Mouse (Mus musculus) neural tube, embryonic 11.5 days (tissue): ENCODE results near the gene Pxdn. TPM values are rescaled to one million over a fixed set of nuclear protein-coding genes. Genes with fewer than 3 reads are reported as not detected.
A peak's percentile ranks its signal among the peaks of the same experiment; 100 is the strongest.

Experiments used
- ATAC-seq: fragments of 200-750 bp; cut with Nextera tagmentation; 2 replicates; pipeline ENCODE4 v1.8.0; 2017; ENCODE audit warnings: moderate number of reproducible peaks, mild to moderate bottlenecking, moderate TSS enrichment, moderate library complexity; ENCODE audit not compliant: insufficient read depth, low FRiP score, low TSS enrichment
- DNase-seq: peaks from one replicate; pipeline ENCODE4 v3.0.0-alpha.2; 2015; ENCODE audit warnings: low spot score
- H3K27ac ChIP-seq: fragments of 300-500 bp; sonication (generic); 2 replicates; pipeline ENCODE4 v1.5.1; 2014; ENCODE audit warnings: low read depth, mild to moderate bottlenecking, low read length
- H3K27me3 ChIP-seq: fragments of 300-500 bp; sonication (generic); 2 replicates; pipeline ENCODE4 v1.6.1; 2014; ENCODE audit warnings: mild to moderate bottlenecking, low read length, mixed read lengths; ENCODE audit not compliant: control insufficient read depth, insufficient read depth
- H3K36me3 ChIP-seq: fragments of 300-500 bp; sonication (generic); 2 replicates; pipeline ENCODE4 v1.6.1; 2014; ENCODE audit warnings: mild to moderate bottlenecking, low read length, moderate library complexity, mixed read lengths; ENCODE audit not compliant: control insufficient read depth, insufficient read depth
- H3K4me1 ChIP-seq: fragments of 300-500 bp; sonication (generic); 2 replicates; pipeline ENCODE4 v1.6.1; 2014; ENCODE audit warnings: low read length, mixed read lengths; ENCODE audit not compliant: control insufficient read depth, insufficient read depth
- H3K4me2 ChIP-seq: fragments of 300-500 bp; sonication (generic); 2 replicates; pipeline ENCODE4 v1.6.1; 2014; ENCODE audit warnings: low read depth, mild to moderate bottlenecking, moderate library complexity
- H3K4me3 ChIP-seq: fragments of 300-500 bp; sonication (generic); 2 replicates; pipeline ENCODE4 v1.5.1; 2014; ENCODE audit warnings: low read depth, low read length
- H3K9ac ChIP-seq: fragments of 300-500 bp; sonication (generic); 2 replicates; pipeline ENCODE4 v1.6.1; 2014; ENCODE audit warnings: mild to moderate bottlenecking, low read length
- H3K9me3 ChIP-seq: fragments of 300-500 bp; sonication (generic); 2 replicates; pipeline ENCODE4 v1.6.1; 2016; ENCODE audit warnings: low read length; ENCODE audit not compliant: control insufficient read depth
- WGBS: fragments of 180-500 bp; shearing (Covaris S2); extraction: QIAGEN DNeasy Blood & Tissue Kit; methylation state at CpG from one replicate; pipeline ENCODE4 v1.1.7; 2014; 5-methylcytosine and 5-hydroxymethylcytosine counted together
- polyA plus RNA-seq: library from polyadenylated mRNA; unstranded; fragments of >200 nt; fragmentation: Nextera tagmentation; extraction: Ambion mirVana; gene quantifications from 2 replicates; pipeline ENCODE4 v1.2.1, GENCODE M21; 2014

Gene Pxdn
- polyA plus RNA-seq: 90.5 and 93.5 TPM in 2 replicates

- peak within 1 kb of the TSS; percentile 86 for H3K9ac ChIP-seq
Measured at GRCm38 (mm10) chr12:29937308-29937707, at the start of gene Pxdn. Gene Pxdn (plus strand): TSS chr12:29937608.

DNA sequence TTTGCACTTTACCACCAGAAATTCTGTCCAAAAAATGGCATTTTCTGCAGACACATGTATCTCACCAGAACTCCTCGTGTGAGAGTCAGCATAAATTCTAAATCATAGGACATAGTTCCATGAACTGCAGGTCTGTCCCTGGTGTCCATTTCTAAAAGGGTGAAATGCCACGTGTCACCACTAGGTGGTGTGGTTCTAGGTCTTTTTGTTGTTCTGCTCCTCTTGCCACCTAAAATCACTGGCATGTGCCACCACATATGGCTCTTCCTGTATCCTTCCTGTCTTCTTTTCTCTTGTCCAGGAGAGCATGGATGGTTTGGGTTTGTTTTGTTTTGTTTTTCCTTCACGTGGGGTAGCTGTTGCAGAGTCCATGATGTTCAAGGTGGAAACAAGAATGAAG is 42.7 kb upstream of the Pxdn start:
- WGBS: 16% methylated on average over 3 of the region's 3 CpGs

More at GRCm38 (mm10) chr12:29937308-29937707, at the start of gene Pxdn:
- H3K4me2 ChIP-seq: peak within 1 kb of the TSS; percentile 85
- peak within 1 kb of the TSS; percentile 80 for H3K4me3 ChIP-seq
- H3K36me3 ChIP-seq: no peaks in the 10 kb centered on the region; the same call in 1 of the 2 replicates
- no peak for ATAC-seq
- no peaks in the 10 kb centered on the region for H3K27me3 ChIP-seq
- no peaks in the 10 kb centered on the region for H3K9me3 ChIP-seq
- 29% methylated on average over 8 of the region's 8 CpGs for WGBS
- peaks cover 18% of the 10 kb centered on the region for H3K4me1 ChIP-seq
- peak within 1 kb of the TSS; percentile 51 for H3K27ac ChIP-seq
- no peak for DNase-seq

GRCm38 (mm10) chr12:29897533-29898085 is 39.8 kb upstream of the Pxdn start:
- Histone ChIP-seq H3K9ac (no peak overlapping the region), H3K27ac (no peak overlapping the region), H3K9me3 (no peaks in the 10 kb centered on the region), H3K4me1 (no peaks in the 10 kb centered on the region), H3K4me2 (no peak overlapping the region), H3K4me3 (no peak overlapping the region), H3K27me3 (no peaks in the 10 kb centered on the region), H3K36me3 (no peaks in the 10 kb centered on the region)
- no peak for ATAC-seq
- DNase-seq: no peak
- 92% methylated on average over 3 of the region's 3 CpGs for WGBS

More for the DNA sequence above, 42.7 kb upstream of the Pxdn start:
- Histone ChIP-seq H3K27ac (no peak overlapping the region), H3K9ac (no peak overlapping the region), H3K4me1 (no peaks in the 10 kb centered on the region), H3K9me3 (no peaks in the 10 kb centered on the region), H3K27me3 (no peaks in the 10 kb centered on the region), H3K4me2 (no peak overlapping the region), H3K36me3 (no peaks in the 10 kb centered on the region), H3K4me3 (no peak overlapping the region)
- DNase-seq (peak; percentile 40), ATAC-seq (no peak)

DNA sequence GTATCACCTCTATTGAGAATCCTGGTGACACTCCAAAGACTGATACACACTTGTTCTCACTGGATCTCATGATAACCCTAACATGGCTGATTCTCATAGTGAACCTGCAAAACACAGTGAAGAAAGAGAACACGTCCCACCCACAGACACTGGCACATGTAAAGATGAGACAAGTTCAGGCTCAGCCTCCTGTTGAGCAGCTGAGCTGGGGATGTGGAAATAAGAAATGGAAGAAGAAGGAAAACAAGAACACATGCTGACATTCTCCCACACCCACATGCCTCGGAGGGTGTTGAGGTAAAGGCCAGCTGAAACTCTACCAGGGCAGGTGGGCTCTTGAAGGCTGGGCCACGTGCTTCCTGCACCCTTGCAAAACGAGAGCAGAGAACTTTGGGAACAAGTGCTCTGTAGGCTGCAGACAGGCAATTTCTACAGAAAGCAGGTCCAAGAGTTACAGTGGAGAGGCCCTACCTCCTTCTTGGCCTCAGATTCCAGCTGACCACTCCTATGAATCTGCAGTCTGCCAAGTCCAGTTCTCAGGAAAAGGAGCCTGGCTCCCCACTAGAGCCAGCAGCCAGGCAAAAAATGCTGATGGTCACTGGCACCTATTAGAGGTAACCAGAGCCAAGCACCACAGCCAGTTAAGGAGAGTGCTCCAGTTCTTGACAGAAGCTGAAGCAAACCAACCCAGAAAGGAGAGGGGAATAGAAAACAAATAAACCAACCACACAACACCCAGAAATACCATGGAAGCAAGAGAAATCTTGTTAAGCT is 33.1 kb upstream of the Pxdn start:
- Histone ChIP-seq H3K4me2 (no peak overlapping the region), H3K36me3 (no peaks in the 10 kb centered on the region), H3K27me3 (no peaks in the 10 kb centered on the region), H3K27ac (no peak overlapping the region), H3K4me1 (no peaks in the 10 kb centered on the region), H3K4me3 (no peak overlapping the region), H3K9me3 (no peaks in the 10 kb centered on the region), H3K9ac (no peak overlapping the region)
- WGBS: 74% methylated on average over 4 of the region's 4 CpGs
- ATAC-seq: no peak
- no peak for DNase-seq

GRCm38 (mm10) chr12:29907056-29907455 is 30.4 kb upstream of the Pxdn start:
- DNase-seq: peak; percentile 31

GRCm38 (mm10) chr12:29916139-29916538 is 21.3 kb upstream of the Pxdn start:
- Histone ChIP-seq H3K27ac (no peak overlapping the region), H3K9ac (no peak overlapping the region)
- DNase-seq: no peak

More at GRCm38 (mm10) chr12:29907056-29907455, 30.4 kb upstream of the Pxdn start:
- Histone ChIP-seq H3K4me3 (no peak overlapping the region), H3K36me3 (no peaks in the 10 kb centered on the region), H3K27me3 (no peaks in the 10 kb centered on the region), H3K27ac (no peak overlapping the region), H3K4me1 (no peaks in the 10 kb centered on the region), H3K4me2 (no peak overlapping the region), H3K9ac (no peak overlapping the region), H3K9me3 (no peaks in the 10 kb centered on the region)
- 50% methylated on average over 2 of the region's 2 CpGs for WGBS
- no peak for ATAC-seq

DNA sequence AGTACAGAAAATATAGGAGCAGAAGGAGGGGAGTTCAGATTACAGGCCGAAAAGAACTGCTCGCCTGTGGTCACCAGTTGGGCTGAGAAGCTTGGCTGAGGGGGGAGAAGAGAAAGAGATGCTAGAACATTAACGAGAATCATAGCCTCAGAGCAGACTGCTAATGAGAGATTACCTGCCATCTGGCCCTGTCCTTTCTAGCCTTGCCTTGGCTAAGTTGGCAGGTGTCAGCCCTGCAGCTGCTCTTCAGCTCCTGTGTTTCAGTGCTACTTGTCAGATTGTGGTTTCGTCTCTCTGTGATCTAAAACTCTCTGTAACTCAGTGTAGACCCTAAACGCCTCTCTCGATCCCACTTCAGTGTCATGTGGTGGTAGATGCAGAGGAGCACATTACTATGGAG is 20.6 kb upstream of the Pxdn start:
- Histone ChIP-seq H3K9me3 (no peaks in the 10 kb centered on the region), H3K27ac (no peak overlapping the region), H3K4me3 (no peak overlapping the region), H3K27me3 (no peaks in the 10 kb centered on the region), H3K9ac (no peak overlapping the region), H3K4me1 (no peaks in the 10 kb centered on the region), H3K36me3 (no peaks in the 10 kb centered on the region), H3K4me2 (no peak overlapping the region)
- WGBS: 90% methylated on average over 6 of the region's 6 CpGs
- DNase-seq: no peak
- ATAC-seq: no peak

More at GRCm38 (mm10) chr12:29916139-29916538, 21.3 kb upstream of the Pxdn start:
- 81% methylated on average over 3 of the region's 3 CpGs for WGBS
- no peak overlapping the region for H3K4me2 ChIP-seq
- no peaks in the 10 kb centered on the region for H3K4me1 ChIP-seq
- H3K36me3 ChIP-seq: no peaks in the 10 kb centered on the region
- H3K4me3 ChIP-seq: no peak overlapping the region
- ATAC-seq: no peak
- no peaks in the 10 kb centered on the region for H3K9me3 ChIP-seq
- no peaks in the 10 kb centered on the region for H3K27me3 ChIP-seq

GRCm38 (mm10) chr12:29920298-29920697 is 17.1 kb upstream of the Pxdn start:
- ATAC-seq (no peak), DNase-seq (no peak)
- Histone ChIP-seq H3K27me3 (no peaks in the 10 kb centered on the region), H3K4me1 (no peaks in the 10 kb centered on the region), H3K9me3 (no peaks in the 10 kb centered on the region), H3K9ac (no peak overlapping the region), H3K27ac (no peak overlapping the region), H3K4me3 (no peak overlapping the region), H3K4me2 (no peak overlapping the region), H3K36me3 (no peaks in the 10 kb centered on the region)
- 87% methylated on average over 7 of the region's 7 CpGs for WGBS

- no peak overlapping the region for H3K4me3 ChIP-seq
- H3K4me2 ChIP-seq: no peak overlapping the region
- H3K27me3 ChIP-seq: no peaks in the 10 kb centered on the region
- DNase-seq (no peak), ATAC-seq (no peak)
- H3K9ac ChIP-seq: no peak overlapping the region
- 83% methylated on average over 11 of the region's 11 CpGs for WGBS
- H3K9me3 ChIP-seq: no peaks in the 10 kb centered on the region
- no peaks in the 10 kb centered on the region for H3K36me3 ChIP-seq
- H3K27ac ChIP-seq: no peak overlapping the region
- H3K4me1 ChIP-seq: no peaks in the 10 kb centered on the region
Measured at GRCm38 (mm10) chr12:29921481-29921880, 15.9 kb upstream of the Pxdn start.
